Mouse (Mus musculus) kidney, adult 2 months (tissue): Measurements from ENCODE around the gene Ptk7. TPM values are rescaled to one million over a fixed set of nuclear protein-coding genes. Genes with fewer than 3 reads are reported as not detected.

ENCODE experiments used
- DNase-seq: peaks from one replicate; pipeline ENCODE4 v3.0.0; 2021
- H3K27ac ChIP-seq: fragments of 200-500 bp; 2 replicates; pipeline ENCODE4 v1.5.1; 2012; ENCODE audit warnings: low read depth, low read length, control low read depth, inconsistent platforms; ENCODE audit not compliant: insufficient read depth
- H3K27me3 ChIP-seq: fragments of 200-500 bp; replicated peaks from 2 replicates; pipeline ENCODE4 v1.6.1; 2012; ENCODE audit warnings: mild to moderate bottlenecking, moderate library complexity, low read length, inconsistent platforms; ENCODE audit not compliant: control insufficient read depth, insufficient read depth
- H3K36me3 ChIP-seq: fragments of 200-500 bp; 2 replicates; pipeline ENCODE4 v1.6.1; 2012; ENCODE audit warnings: mild to moderate bottlenecking, moderate library complexity, low read length, inconsistent platforms; ENCODE audit not compliant: control insufficient read depth, insufficient read depth
- H3K4me1 ChIP-seq: fragments of 200-500 bp; 2 replicates; pipeline ENCODE4 v1.6.1; 2011; ENCODE audit warnings: low read length; ENCODE audit not compliant: control insufficient read depth, insufficient read depth
- H3K4me3 ChIP-seq: fragments of 200-500 bp; 2 replicates; pipeline ENCODE4 v1.5.1; 2011; ENCODE audit warnings: mild to moderate bottlenecking, low read depth, low read length, control low read depth; ENCODE audit not compliant: insufficient read depth
- CTCF ChIP-seq: fragments of 200-500 bp; conservative IDR thresholded peaks from 2 replicates; pipeline ENCODE4 v1.5.1; 2011; ENCODE audit warnings: low read depth, mild to moderate bottlenecking, control low read depth, low read length, moderate library complexity, mixed read lengths; ENCODE audit not compliant: insufficient read depth, insufficient read length
- POLR2A ChIP-seq: fragments of 200-500 bp; IDR thresholded peaks from one replicate; pipeline ENCODE4 v1.6.1; 2011; ENCODE audit warnings: low read depth, low read length, control low read depth
- WGBS: fragments of 180-500 bp; shearing (Covaris S2); methylation state at CpG from one replicate; pipeline ENCODE4 v1.1.7; 2018; 5-methylcytosine and 5-hydroxymethylcytosine counted together
- polyA plus RNA-seq: library from polyadenylated mRNA; depleted of rRNA; stranded (reverse); fragments of >200 nt; gene quantifications from 2 replicates; pipeline ENCODE4 v1.2.3, GENCODE M21; 2012

The Ptk7 gene
- polyA plus RNA-seq, 1 experiment = 9.4 TPM

DNA sequence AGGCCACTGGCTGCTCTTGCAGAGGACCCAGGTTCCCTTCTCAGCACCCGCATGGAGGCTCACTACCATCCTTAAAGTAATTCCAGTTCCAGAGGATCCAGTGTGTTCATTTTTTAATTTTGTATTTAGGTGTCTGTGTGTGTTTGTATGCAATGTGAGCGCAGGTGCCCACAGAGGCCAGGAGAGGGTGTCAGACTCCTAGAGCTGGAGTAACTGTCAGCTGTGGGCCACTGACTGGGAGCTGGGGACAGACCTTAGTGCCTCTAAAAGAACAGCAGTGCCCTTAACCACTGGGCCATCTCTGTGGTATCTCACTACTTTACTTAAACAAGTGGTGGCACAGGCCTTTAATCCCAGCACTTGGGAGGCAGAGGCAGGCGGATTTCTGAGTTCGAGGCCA is 26.1 kb downstream of the Ptk7 start:
- DNase-seq = no peak
- no peak overlapping the region for H3K4me3 ChIP-seq
- no peaks in the 10 kb centered on the region for H3K36me3 ChIP-seq
- 97% methylated on average over 4 of the region's 4 CpGs for WGBS
- TF ChIP-seq POLR2A (no peak), CTCF (no peak)
- no peaks in the 10 kb centered on the region for H3K4me1 ChIP-seq
- H3K27me3 ChIP-seq = no peaks in the 10 kb centered on the region
- no peak overlapping the region for H3K27ac ChIP-seq

DNA sequence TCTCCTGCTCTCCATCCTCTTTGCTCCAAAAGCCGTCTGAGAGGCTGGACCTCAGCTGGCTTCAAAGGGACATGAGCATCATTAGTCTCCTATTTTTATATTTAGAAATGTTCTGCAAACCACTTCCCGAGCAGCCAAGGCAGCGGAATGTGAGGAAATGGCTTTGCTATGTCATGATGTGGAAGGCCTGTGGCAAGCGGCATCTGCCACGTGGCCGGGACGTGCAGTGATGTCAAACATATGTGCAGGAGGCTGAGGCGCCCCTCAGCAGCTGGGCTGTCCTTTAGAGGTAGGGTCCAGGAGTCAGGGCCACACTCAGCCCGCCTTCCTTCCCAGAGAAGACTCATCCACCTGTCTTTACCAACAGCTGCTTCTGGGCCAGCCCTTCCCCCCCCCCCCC is 27.1 kb downstream of the Ptk7 start:
- Histone ChIP-seq H3K27me3 (no peaks in the 10 kb centered on the region), H3K4me1 (no peaks in the 10 kb centered on the region), H3K36me3 (no peaks in the 10 kb centered on the region), H3K4me3 (no peak overlapping the region), H3K27ac (no peak overlapping the region)
- 55% methylated on average over 9 of the region's 9 CpGs for WGBS
- TF ChIP-seq CTCF (no peak), POLR2A (no peak)
- DNase-seq = peak; percentile 39

DNA sequence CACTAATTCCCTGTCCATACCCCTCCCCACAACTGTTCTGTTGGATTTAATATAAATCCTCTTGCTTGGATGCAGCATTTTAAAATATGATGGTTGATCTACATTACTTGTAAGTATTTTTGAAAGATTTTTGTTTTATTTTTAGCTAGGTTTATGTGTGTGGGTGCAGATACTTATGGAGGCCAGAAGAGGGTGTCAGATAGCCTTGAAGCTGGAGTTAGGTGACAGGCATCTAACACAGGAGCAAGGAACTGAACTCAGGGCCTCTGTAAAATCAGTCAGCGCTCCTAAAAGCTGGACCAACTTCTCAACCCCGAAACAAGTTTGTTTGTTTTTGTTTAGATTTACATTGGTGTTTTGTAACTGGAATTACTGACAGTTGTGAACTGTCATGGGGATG is 28.7 kb downstream of the Ptk7 start:
- TF ChIP-seq CTCF = peak; percentile 19; the same call in 1 of the 2 replicates
- no peak for TF ChIP-seq POLR2A
- WGBS = 88% methylated on average over 2 of the region's 2 CpGs
- no peak for DNase-seq

DNA sequence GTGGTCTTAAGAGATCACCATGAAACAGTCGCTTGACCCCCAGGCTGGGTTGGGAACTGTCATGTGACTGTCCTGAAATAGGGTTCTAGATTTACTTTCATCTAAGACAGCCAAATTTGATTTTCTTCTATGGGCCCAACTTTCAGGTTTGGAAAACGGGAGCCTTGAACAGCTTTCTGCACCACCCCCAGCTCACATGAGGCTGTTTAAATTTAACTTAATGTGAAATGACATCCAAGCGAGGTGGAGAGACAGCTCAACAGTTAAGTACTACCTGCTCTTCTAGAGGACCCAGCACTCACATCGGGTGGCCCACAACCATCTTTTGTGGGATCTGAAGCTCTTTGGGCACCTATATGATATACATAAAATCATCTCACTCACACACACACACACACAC is 30.3 kb downstream of the Ptk7 start:
- H3K4me1 ChIP-seq = no peaks in the 10 kb centered on the region
- WGBS = 70% methylated on average over 4 of the region's 4 CpGs
- H3K27ac ChIP-seq = no peak overlapping the region
- H3K4me3 ChIP-seq = no peak overlapping the region
- no peaks in the 10 kb centered on the region for H3K27me3 ChIP-seq
- H3K36me3 ChIP-seq = no peaks in the 10 kb centered on the region
- TF ChIP-seq CTCF (no peak), POLR2A (no peak)
- DNase-seq = no peak

More for the DNA sequence above, 28.7 kb downstream of the Ptk7 start:
- Histone ChIP-seq H3K27me3 (no peaks in the 10 kb centered on the region), H3K27ac (no peak overlapping the region), H3K4me3 (no peak overlapping the region), H3K36me3 (no peaks in the 10 kb centered on the region), H3K4me1 (no peaks in the 10 kb centered on the region)

DNA sequence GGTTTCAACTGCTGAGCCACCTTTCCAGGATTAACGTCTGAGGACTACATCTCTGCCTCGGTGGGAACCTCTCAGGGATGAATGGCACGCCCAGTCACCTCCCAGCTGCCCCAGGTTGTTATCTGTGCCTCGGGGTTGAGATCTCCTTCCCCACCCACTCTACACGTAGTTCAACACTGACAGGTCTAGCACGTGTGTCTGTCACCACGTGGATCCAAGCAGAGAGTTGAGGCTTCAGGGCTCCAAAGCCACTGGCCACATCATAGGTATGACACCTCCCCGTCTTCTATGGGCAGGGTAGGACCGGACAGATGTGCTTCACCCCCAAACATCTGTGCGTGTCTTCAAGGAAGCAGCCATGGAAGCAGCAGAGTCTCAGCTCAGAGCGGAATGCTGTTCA is 31.3 kb downstream of the Ptk7 start:
- no peaks in the 10 kb centered on the region for H3K4me1 ChIP-seq
- no peaks in the 10 kb centered on the region for H3K27me3 ChIP-seq
- H3K27ac ChIP-seq = no peak overlapping the region
- DNase-seq = no peak
- no peak for TF ChIP-seq POLR2A
- TF ChIP-seq CTCF = no peak
- 89% methylated on average over 11 of the region's 11 CpGs for WGBS
- no peaks in the 10 kb centered on the region for H3K36me3 ChIP-seq
- no peak overlapping the region for H3K4me3 ChIP-seq

DNA sequence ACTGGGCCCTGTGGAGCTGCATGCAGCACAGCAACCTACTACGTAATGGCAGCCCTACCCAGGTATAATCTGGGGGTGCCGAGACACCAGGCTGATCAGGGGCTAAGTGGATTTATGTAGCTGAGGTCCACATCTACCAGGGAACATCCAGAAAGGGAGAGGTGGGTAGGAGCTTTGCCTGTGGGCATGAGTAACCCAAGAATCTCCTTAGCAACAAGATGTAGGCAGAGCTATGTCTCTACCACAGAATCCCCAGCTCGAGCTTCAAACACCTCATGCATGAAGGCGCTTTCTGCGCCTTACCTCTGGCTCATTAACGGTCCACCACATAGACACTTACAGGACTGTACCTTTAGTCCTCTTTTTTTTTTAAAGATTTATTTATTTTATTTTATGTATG is 34.0 kb downstream of the Ptk7 start:
- 77% methylated on average over 6 of the region's 6 CpGs for WGBS
- no peak for TF ChIP-seq POLR2A
- no peak for TF ChIP-seq CTCF
- no peak overlapping the region for H3K27ac ChIP-seq

DNA sequence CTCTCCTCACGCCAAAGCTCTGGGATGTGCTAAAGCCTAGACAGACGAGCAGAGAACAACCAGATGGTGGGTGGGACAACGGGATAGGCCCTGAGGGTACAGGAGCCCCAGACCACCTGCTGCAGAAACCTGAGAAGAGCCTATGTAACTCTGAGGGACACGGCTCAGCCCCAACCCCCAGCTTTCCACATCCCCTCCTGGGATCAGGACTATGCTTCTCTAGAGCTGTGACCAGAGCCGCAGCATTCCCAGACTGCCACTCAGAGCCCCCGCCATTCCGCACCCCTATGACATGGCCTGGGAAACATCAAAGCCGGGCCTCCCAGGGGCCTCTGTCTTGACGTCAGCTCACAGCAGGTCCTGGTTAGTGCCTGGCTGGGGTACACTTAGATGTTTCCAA is 34.7 kb downstream of the Ptk7 start:
- WGBS = 64% methylated on average over 9 of the region's 9 CpGs
- no peak overlapping the region for H3K4me3 ChIP-seq

More for the DNA sequence above, 34.0 kb downstream of the Ptk7 start:
- Histone ChIP-seq H3K27me3 (no peaks in the 10 kb centered on the region), H3K4me3 (no peak overlapping the region), H3K36me3 (no peaks in the 10 kb centered on the region), H3K4me1 (no peaks in the 10 kb centered on the region)
- no peak for DNase-seq

DNA sequence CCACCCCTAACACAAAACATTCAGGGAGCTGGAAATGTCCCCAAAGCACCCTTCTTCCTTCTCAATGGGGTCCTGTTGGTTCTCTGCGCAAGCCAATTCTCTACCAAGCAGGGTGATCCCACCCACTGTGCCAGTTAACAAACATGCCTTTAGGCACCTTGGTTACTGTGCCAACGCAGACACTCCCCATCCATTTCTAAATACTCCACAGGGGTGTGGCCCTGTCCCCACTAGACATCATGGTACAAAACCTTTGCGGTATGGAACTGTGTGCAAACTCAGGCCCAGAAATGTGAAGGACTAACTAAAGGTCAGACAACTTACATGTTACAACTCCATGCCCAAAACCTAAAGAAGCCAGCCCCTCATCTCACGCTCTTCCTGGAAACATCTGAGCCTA is 36.2 kb downstream of the Ptk7 start:
- WGBS = 81% methylated on average over 4 of the region's 4 CpGs
- H3K4me1 ChIP-seq = no peaks in the 10 kb centered on the region
- TF ChIP-seq POLR2A (no peak), CTCF (no peak)
- DNase-seq = no peak
- no peaks in the 10 kb centered on the region for H3K36me3 ChIP-seq
- no peak overlapping the region for H3K27ac ChIP-seq
- no peak overlapping the region for H3K4me3 ChIP-seq
- H3K27me3 ChIP-seq = no peaks in the 10 kb centered on the region

More for the DNA sequence above, 34.7 kb downstream of the Ptk7 start:
- Histone ChIP-seq H3K4me1 (no peaks in the 10 kb centered on the region), H3K36me3 (no peaks in the 10 kb centered on the region), H3K27ac (no peak overlapping the region), H3K27me3 (no peaks in the 10 kb centered on the region)
- no peak for TF ChIP-seq POLR2A
- no peak for TF ChIP-seq CTCF
- DNase-seq = no peak
